Mouse (Mus musculus) liver, embryonic 16.5 days (tissue): Measurements from ENCODE around the gene Nup188. TPM values are rescaled to one million over a fixed set of nuclear protein-coding genes. Genes with fewer than 3 reads are reported as not detected.
A peak's percentile ranks its signal among the peaks of the same experiment; 100 is the strongest.

Experiments used
- ATAC-seq: fragments of 200-750 bp; cut with Nextera tagmentation; 2 replicates; pipeline ENCODE4 v1.8.0; 2017; ENCODE audit warnings: low read depth, mild to moderate bottlenecking, moderate number of reproducible peaks, moderate library complexity
- H3K27ac ChIP-seq: fragments of 300-500 bp; sonication (generic); 2 replicates; pipeline ENCODE4 v1.5.1; 2014; ENCODE audit warnings: mild to moderate bottlenecking, low read length
- H3K27me3 ChIP-seq: fragments of 300-500 bp; sonication (generic); 2 replicates; pipeline ENCODE4 v1.6.1; 2014; ENCODE audit warnings: low read depth, low read length, mixed read lengths; ENCODE audit not compliant: control insufficient read depth, insufficient read depth
- H3K36me3 ChIP-seq: fragments of 300-500 bp; sonication (generic); 2 replicates; pipeline ENCODE4 v1.6.1; 2014; ENCODE audit warnings: mild to moderate bottlenecking; ENCODE audit not compliant: control insufficient read depth, insufficient read depth
- H3K4me1 ChIP-seq: fragments of 300-500 bp; sonication (generic); 2 replicates; pipeline ENCODE4 v1.6.1; 2014; ENCODE audit warnings: low read depth, low read length, mixed read lengths; ENCODE audit not compliant: control insufficient read depth
- H3K4me2 ChIP-seq: fragments of 300-500 bp; sonication (generic); 2 replicates; pipeline ENCODE4 v1.6.1; 2014; ENCODE audit warnings: low read depth, low read length, mixed read lengths
- H3K4me3 ChIP-seq: fragments of 300-500 bp; sonication (generic); 2 replicates; pipeline ENCODE4 v1.5.1; 2014; ENCODE audit warnings: low read depth, mild to moderate bottlenecking, low read length
- H3K9ac ChIP-seq: fragments of 300-500 bp; sonication (generic); 2 replicates; pipeline ENCODE4 v1.6.1; 2014; ENCODE audit warnings: low read depth, low read length
- H3K9me3 ChIP-seq: fragments of 300-500 bp; sonication (generic); replicated peaks from 2 replicates; pipeline ENCODE4 v1.6.1; 2016; ENCODE audit warnings: low read length; ENCODE audit not compliant: control insufficient read depth
- WGBS: fragments of 180-500 bp; shearing (Covaris S2); extraction: QIAGEN DNeasy Blood & Tissue Kit; methylation state at CpG from one replicate; pipeline ENCODE4 v1.1.7; 2014; ENCODE audit not compliant: insufficient replicate concordance; 5-methylcytosine and 5-hydroxymethylcytosine counted together
- polyA plus RNA-seq: library from polyadenylated mRNA; unstranded; fragments of >200 nt; fragmentation: Nextera tagmentation; extraction: Ambion mirVana; gene quantifications from 2 replicates; pipeline ENCODE4 v1.2.1, GENCODE M21; 2015

Gene Nup188
- polyA plus RNA-seq, 1 experiment from 2014 or later: 16.1 TPM

DNA sequence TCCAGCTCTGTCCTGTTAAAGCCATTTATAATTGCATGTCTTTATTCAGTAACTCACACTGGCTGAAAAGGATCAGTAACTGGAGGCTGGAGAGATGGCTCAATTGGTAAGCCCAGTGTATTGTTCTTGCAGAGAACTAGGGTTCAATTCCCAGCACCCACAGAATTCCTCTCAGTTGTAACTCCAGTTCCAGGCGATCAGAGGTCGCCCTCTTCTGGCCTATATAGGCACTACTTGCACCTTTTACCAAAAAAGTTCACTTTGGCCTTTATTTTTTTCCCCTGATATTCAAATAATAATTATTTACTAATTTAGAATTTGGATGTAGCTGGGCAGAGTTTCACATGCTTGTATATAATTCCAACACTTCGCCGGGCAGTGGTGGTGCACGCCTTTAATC lies 76.7 kb downstream of the Nup188 start:
- no peak overlapping the region for H3K4me2 ChIP-seq
- 74% methylated on average over 5 of the region's 5 CpGs for WGBS
- no peak overlapping the region for H3K27ac ChIP-seq
- no peak overlapping the region for H3K9ac ChIP-seq
- H3K36me3 ChIP-seq: no peaks in the 10 kb centered on the region
- H3K4me3 ChIP-seq: no peak overlapping the region
- no peaks in the 10 kb centered on the region for H3K27me3 ChIP-seq
- peaks cover 29% of the 10 kb centered on the region for H3K4me1 ChIP-seq
- H3K9me3 ChIP-seq: no peaks in the 10 kb centered on the region
- no peak for ATAC-seq

DNA sequence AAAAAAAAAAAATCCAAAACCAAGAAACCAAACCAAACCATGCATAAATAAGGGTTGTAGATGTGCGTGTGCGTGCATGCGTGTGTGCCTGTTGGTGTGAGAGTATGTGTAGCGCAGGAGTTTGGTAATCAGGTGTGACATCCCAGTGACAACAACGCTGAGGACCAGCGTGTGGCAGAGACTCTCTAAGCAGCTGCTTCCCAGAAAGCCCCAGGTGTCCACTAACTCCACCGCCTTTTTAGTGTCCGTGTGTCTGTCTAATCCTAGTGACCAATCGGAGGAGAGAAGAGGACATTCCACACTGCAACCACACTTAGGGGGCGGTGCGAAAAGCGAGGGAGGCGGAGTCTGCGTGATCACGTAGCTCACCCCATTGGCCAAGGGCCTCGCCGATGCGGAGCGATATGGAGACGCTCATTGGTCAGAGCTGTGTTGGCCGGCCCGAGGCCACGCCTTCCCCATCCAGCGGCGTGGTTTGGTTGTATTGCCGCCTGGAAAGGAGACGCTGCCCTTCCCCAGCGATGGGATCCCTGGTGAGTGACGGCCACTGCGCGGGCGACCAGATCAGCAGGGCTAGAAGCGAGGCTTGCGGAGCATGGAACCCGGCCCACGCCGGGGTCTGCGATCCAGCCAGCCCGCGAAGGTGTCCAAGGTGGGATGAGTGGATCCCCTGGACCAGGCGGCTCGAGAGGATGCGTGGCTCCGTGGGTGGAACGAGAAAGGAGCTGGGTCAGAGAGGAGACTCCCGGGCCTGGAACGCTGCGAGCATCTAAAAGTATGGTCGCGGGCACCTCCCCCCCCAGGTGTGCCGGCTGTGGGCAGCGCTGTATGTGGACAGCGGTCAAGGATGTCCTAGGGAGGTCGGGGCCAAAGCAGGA lies 77.8 kb downstream of the Nup188 start, which contains the start of gene Miga2:
Miga2 (plus strand) TSS at position 461 of the 878 bp plus-strand sequence.
- H3K4me3 ChIP-seq: peak within 1 kb of the TSS; percentile 91
- peak; percentile 98 for ATAC-seq
- H3K27me3 ChIP-seq: no peaks in the 10 kb centered on the region
- under 1% methylated on average over 54 of the region's 54 CpGs for WGBS
- H3K36me3 ChIP-seq: peaks cover 5% of the 10 kb centered on the region; the same call in 1 of the 2 replicates
- H3K27ac ChIP-seq: peak within 1 kb of the TSS; percentile 67
- no peaks in the 10 kb centered on the region for H3K9me3 ChIP-seq
- peaks cover 19% of the 10 kb centered on the region for H3K4me1 ChIP-seq
- peak within 1 kb of the TSS; percentile 88 for H3K9ac ChIP-seq
- peak within 1 kb of the TSS; percentile 83 for H3K4me2 ChIP-seq

DNA sequence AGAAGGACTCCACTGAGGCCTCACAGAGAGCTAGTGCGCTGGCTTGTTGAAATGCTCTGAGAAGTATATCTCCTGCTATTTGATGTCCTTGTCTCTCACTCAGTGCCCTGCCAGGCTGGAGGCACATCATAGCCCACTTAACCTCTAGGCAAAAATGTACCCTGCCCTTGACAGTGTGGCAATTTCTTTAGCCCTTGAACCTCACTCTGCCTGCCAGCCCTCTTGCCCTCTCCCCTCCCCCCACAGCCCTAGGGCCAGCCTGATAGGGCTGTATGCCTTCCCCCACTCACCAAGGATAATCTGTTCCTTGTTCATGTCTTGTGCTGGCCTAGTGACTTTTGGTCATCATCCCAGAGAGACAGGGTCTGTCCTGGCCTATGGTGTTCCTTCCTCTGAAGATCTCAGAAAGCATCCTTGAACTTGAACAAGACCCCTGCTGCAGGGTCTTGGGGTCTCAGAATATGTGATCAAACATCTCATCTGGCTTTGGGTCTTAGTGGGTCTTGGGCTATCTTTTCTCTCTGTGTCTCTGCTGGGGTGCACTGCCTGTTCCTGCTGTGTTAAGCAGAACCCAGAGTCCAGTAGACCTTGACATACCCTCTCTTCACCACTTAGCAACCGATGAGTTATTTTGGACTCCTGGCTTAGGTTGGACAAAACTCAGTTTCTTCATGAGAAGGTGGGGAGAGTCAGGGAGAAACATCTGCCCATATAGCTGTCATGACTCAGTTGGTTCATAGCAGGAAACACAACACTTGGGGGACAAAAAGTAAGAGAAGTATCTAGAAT lies 79.3 kb downstream of the Nup188 start:
- 0 out of 2 replicates have a peak overlapping the region, but pooled peaks have one; percentile 16 for H3K27ac ChIP-seq
- peak overlapping the region; percentile 91 for H3K4me3 ChIP-seq
- 76% methylated on average over 2 of the region's 2 CpGs for WGBS
- H3K9ac ChIP-seq: peak overlapping the region; percentile 88
- peaks cover 13% of the 10 kb centered on the region for H3K4me1 ChIP-seq
- ATAC-seq: no peak
- peak overlapping the region; percentile 83 for H3K4me2 ChIP-seq
- peaks cover 9% of the 10 kb centered on the region for H3K36me3 ChIP-seq
- no peaks in the 10 kb centered on the region for H3K9me3 ChIP-seq
- H3K27me3 ChIP-seq: no peaks in the 10 kb centered on the region

DNA sequence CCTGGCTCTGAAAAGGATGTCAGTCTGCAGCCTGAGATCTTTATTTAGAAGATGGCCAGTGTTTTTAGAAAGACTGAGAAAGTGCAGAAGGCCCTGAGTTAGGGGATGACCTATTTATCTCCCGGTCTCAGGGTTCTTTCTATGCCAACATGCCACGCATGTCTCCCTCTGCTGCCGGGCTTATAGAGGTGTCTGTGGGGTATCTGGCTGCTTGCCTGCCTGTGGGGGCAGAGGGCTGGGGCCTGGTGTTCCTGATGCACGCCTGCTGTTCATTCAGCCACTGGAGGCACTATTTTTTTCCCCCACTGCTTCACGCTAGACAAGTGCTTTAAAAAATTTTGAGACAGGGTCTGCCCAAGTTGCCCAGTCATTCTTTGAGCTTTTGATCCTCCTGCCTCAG lies 80.0 kb downstream of the Nup188 start:
- Histone ChIP-seq H3K4me1 (peaks cover 13% of the 10 kb centered on the region), H3K27ac (no peak overlapping the region), H3K4me3 (no peak overlapping the region), H3K27me3 (no peaks in the 10 kb centered on the region), H3K36me3 (peaks cover 9% of the 10 kb centered on the region), H3K9ac (no peak overlapping the region), H3K4me2 (no peak overlapping the region), H3K9me3 (no peaks in the 10 kb centered on the region)
- 55% methylated on average over 5 of the region's 5 CpGs for WGBS
- no peak for ATAC-seq

DNA sequence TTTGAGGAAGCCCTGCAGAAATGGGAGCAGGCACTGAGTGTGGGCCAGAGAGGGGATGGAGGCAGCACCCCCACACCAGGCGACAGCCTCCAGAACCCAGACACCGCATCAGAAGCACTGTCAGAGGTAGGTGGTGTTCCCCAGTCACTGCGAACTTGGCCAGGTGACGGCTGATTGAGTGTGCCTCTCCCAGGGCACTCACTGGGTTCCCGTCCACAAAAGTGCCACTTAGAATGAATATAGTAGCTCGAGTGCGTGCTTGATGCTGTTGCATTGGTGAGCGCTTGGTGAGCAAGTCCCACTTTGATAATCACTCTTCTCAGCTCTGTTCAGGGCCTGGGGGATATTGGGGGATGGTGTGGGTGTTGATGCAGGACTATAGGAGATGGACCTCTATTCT lies 85.3 kb downstream of the Nup188 start:
- Histone ChIP-seq H3K9ac (no peak overlapping the region), H3K4me3 (no peak overlapping the region), H3K4me2 (no peak overlapping the region), H3K36me3 (peaks cover 18% of the 10 kb centered on the region), H3K27ac (no peak overlapping the region), H3K4me1 (no peaks in the 10 kb centered on the region), H3K27me3 (no peaks in the 10 kb centered on the region), H3K9me3 (no peaks in the 10 kb centered on the region)
- ATAC-seq: no peak
- 87% methylated on average over 8 of the region's 8 CpGs for WGBS

DNA sequence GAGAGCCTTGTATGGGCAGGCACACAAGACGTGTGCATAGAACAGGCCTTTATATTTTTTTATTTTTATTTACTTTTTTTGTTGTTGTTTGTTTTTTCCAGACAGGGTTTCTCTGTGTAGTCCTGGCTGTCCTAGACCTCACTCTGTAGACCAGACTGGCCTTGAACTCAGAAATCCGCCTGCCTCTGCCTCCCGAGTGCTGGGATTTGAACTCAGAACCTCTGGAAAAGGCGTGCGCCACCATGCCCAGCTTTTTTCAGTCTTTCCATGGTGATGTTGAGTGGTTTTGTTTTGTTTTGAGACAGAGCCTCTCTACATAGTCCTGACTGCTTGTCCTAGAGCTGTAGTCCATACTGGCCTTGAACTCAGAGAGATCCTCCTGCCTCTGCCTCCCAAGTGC lies 86.5 kb downstream of the Nup188 start:
- no peak for ATAC-seq
- Histone ChIP-seq H3K4me1 (no peaks in the 10 kb centered on the region), H3K27me3 (no peaks in the 10 kb centered on the region), H3K9me3 (no peaks in the 10 kb centered on the region), H3K36me3 (peaks cover 18% of the 10 kb centered on the region), H3K4me3 (no peak overlapping the region), H3K9ac (no peak overlapping the region), H3K4me2 (no peak overlapping the region), H3K27ac (no peak overlapping the region)
- 86% methylated on average over 5 of the region's 5 CpGs for WGBS

DNA sequence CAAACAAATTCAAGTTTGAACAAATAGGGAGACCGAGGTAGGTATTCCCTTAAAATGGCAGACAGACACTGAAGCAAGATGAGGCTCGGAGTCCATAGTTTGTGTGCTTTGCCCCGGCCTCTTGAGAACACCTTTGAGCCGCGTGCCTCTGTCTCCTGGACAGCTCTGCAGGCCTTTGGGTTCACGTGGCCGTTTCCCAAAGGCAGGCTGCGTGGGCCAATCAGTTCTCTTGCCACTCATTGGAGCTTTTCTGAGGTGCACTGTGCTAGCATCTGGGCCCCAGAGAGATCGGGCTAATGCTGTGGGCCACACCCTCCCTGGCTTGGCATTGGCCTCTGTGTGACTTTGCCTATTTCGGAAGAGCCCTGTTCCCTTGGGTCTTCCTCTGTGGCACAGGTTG lies 89.7 kb downstream of the Nup188 start:
- Histone ChIP-seq H3K4me1 (peaks cover 16% of the 10 kb centered on the region), H3K36me3 (peaks cover 8% of the 10 kb centered on the region), H3K9ac (no peak overlapping the region), H3K9me3 (no peaks in the 10 kb centered on the region), H3K4me2 (no peak overlapping the region), H3K4me3 (no peak overlapping the region), H3K27me3 (no peaks in the 10 kb centered on the region), H3K27ac (no peak overlapping the region)
- no peak for ATAC-seq
- 78% methylated on average over 10 of the region's 10 CpGs for WGBS

DNA sequence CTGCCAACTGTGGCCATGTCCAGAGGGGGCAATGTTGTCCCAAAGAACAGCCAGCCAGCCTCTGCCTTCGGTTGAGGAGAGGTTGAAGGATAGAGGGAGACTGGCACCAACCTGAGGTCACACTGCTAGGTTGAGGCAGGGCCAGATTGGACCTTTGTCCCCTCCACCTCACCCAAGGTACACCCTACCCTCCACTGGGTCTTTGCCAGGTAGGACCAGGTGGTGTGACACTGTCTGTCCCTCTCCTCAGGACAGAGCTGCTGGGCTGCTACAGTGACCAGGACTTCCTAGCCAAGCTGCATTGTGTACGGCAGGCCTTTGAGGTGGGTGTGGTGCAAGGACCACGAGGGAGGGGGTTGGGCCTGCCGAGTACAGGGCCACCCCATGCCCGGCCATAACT lies 91.5 kb downstream of the Nup188 start:
- Histone ChIP-seq H3K4me2 (no peak overlapping the region), H3K9me3 (no peaks in the 10 kb centered on the region), H3K4me1 (peaks cover 27% of the 10 kb centered on the region), H3K9ac (no peak overlapping the region), H3K36me3 (peaks cover 7% of the 10 kb centered on the region), H3K27ac (no peak overlapping the region), H3K27me3 (no peaks in the 10 kb centered on the region), H3K4me3 (no peak overlapping the region)
- WGBS: 67% methylated on average over 5 of the region's 5 CpGs
- no peak for ATAC-seq

DNA sequence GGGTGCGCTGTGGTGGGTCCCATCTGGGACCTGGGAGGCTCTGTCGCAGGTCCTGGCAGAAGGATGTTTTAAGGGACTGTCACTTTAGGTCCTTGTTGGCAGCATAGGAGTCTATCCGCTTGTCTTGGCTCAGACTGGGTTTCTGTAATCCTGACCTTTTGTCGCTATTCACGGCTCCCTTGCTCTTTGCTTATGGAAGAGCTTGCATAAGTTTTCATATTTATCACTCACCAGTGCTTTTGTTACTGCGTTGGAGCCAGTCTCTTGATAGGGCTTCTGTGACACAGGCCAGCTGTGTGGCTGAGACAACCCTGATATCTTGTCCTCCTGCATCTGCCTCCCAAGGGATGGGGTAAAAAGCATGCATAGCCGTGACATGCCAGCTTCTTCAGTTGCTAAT lies 93.1 kb downstream of the Nup188 start:
- Histone ChIP-seq H3K36me3 (0 out of 2 replicates have a peak, but pooled peaks cover 2% of the 10 kb centered on the region), H3K9ac (no peak overlapping the region), H3K27me3 (no peaks in the 10 kb centered on the region), H3K4me1 (peaks cover 27% of the 10 kb centered on the region), H3K4me3 (no peak overlapping the region), H3K27ac (no peak overlapping the region), H3K4me2 (no peak overlapping the region), H3K9me3 (no peaks in the 10 kb centered on the region)
- ATAC-seq: 0 out of 2 replicates have a peak, but pooled peaks have one; percentile 35
- WGBS: 67% methylated on average over 7 of the region's 7 CpGs
